Comparison of ENCODE assay signal across 19 mouse cellular contexts in genomic region chr15:102676345-102676744, GRCm38 (mm10). TPM values are rescaled to one million over a fixed set of nuclear protein-coding genes. Genes with fewer than 3 reads are reported as not detected.
A peak's percentile ranks its signal among the peaks of the same experiment; 100 is the strongest.
DNase-seq lines count a peak whose midpoint lies in the region; ATAC-seq and TF ChIP-seq lines count a peak whose summit lies in the region.
"Had no signal": no experiment of that assay in that cellular context is flagged by ENCODE, and none has a peak within 500 bp of the region (broad histone marks: within the 10 kb centered on the region; RNA-seq: fewer than 3 reads in every experiment).

No protein-coding gene starts in this region.

- no peak for DNase-seq in gastrocnemius, adult 2 months
- DNase-seq in gastrocnemius, postnatal 14 days: no peak
- DNase-seq in liver, postnatal 0 days: peak; percentile 20
- DNase-seq in liver, embryonic 11.5 days (ENCODE audit: low spot score): no peak
- DNase-seq in ES-E14 (ENCODE audit: low read depth, low spot score): peak; percentile 26
- peak; percentile 34 for DNase-seq in induced T-regulatory cell, adult 2 months (ENCODE audit: low read depth)
- no peak for DNase-seq in adrenal gland, adult 8-10 months
- DNase-seq in spleen, adult 12 weeks (ENCODE audit: low spot score): no peak
- DNase-seq: cerebellum, adult 8-10 months; gastrocnemius, postnatal 36 days; liver, embryonic 13.5 days; thymus, adult 18-20 months had no signal

- ATAC-seq in liver, postnatal 0 days: no peak
- ATAC-seq in liver, embryonic 11.5 days (replicated peaks; ENCODE audit: low FRiP score): no peak
- ATAC-seq: forebrain, embryonic 16.5 days had no signal

- TF ChIP-seq CTCF in gastrocnemius, adult 2 months (IDR thresholded peaks at IDR 0.05): peak; percentile 33; the same call in 1 of the 2 replicates
- peak; percentile 52 for TF ChIP-seq CTCF in liver, postnatal 0 days (IDR thresholded peaks at IDR 0.05; ENCODE audit: low read depth)

- no peak overlapping the region for H3K4me3 ChIP-seq in gastrocnemius, adult 2 months
- no peak overlapping the region for H3K4me3 ChIP-seq in liver, postnatal 0 days (ENCODE audit: low read depth, low read length)
- no peak overlapping the region for H3K4me3 ChIP-seq in liver, embryonic 11.5 days (ENCODE audit: low read depth, low read length)
- no peak overlapping the region for H3K4me3 ChIP-seq in ES-E14 (ENCODE audit: insufficient read depth in 1 of 2, low read depth in 1 of 2, low read length in 2 of 2, poor library complexity in 1 of 2, severe bottlenecking in 1 of 2)
- H3K4me3 ChIP-seq: embryonic facial prominence, embryonic 15.5 days; hindbrain, embryonic 15.5 days; kidney, embryonic 15.5 days; liver, embryonic 13.5 days; neural tube, embryonic 15.5 days had no signal

- no peaks in the 10 kb centered on the region for H3K9me3 ChIP-seq in liver, postnatal 0 days (ENCODE audit: low read length)
- no peaks in the 10 kb centered on the region for H3K9me3 ChIP-seq in liver, embryonic 11.5 days (ENCODE audit: control insufficient read depth, low read length)
- no peaks in the 10 kb centered on the region for H3K9me3 ChIP-seq in ES-E14 (ENCODE audit: control insufficient read depth, insufficient read depth, low read depth, low read length)
- H3K9me3 ChIP-seq: embryonic facial prominence, embryonic 15.5 days; hindbrain, embryonic 15.5 days; kidney, embryonic 15.5 days; liver, embryonic 13.5 days; neural tube, embryonic 15.5 days had no signal

- H3K27me3 ChIP-seq in liver, postnatal 0 days (ENCODE audit: insufficient read depth, low read length): peaks cover 15% of the 10 kb centered on the region; the same call in 1 of the 2 replicates
- H3K27me3 ChIP-seq in liver, embryonic 11.5 days (replicated peaks; ENCODE audit: control insufficient read depth, insufficient read depth, low read length): peaks cover 5% of the 10 kb centered on the region; the same call in 1 of the 2 replicates
- H3K27me3 ChIP-seq: embryonic facial prominence, embryonic 15.5 days; hindbrain, embryonic 15.5 days; kidney, embryonic 15.5 days; neural tube, embryonic 15.5 days had no signal

- H3K9ac ChIP-seq in liver, postnatal 0 days (replicated peaks): no peak overlapping the region
- no peak overlapping the region for H3K9ac ChIP-seq in liver, embryonic 11.5 days (ENCODE audit: low read depth, low read length)
- H3K9ac ChIP-seq in ES-E14 (ENCODE audit: insufficient read depth, low read depth, low read length, poor library complexity, severe bottlenecking): no peak overlapping the region
- H3K9ac ChIP-seq: embryonic facial prominence, embryonic 15.5 days; hindbrain, embryonic 15.5 days; kidney, embryonic 15.5 days; liver, embryonic 13.5 days; neural tube, embryonic 15.5 days had no signal

- no peak for TF ChIP-seq EP300 in liver, postnatal 0 days (IDR thresholded peaks at IDR 0.05; ENCODE audit: low read depth)

- intact Hi-C loops in gastrocnemius, adult 2 months (cut with DNase I): no loop called here
- intact Hi-C loops in gastrocnemius, postnatal 14 days (cut with DNase I; ENCODE audit: low total_unique reads): no loop called here

- peaks cover 8% of the 10 kb centered on the region; the same call in 1 of the 2 replicates for H3K4me1 ChIP-seq in liver, postnatal 0 days (ENCODE audit: insufficient read depth)
- peaks cover 7% of the 10 kb centered on the region for H3K4me1 ChIP-seq in liver, embryonic 11.5 days (replicated peaks; ENCODE audit: control insufficient read depth, insufficient read depth, low read length)
- peaks cover 0 to 7% of the 10 kb centered on the region in 2 experiments; a peak in 2 of 4 replicates for H3K4me1 ChIP-seq in ES-E14 (ENCODE audit: control insufficient read depth in 2 of 2, insufficient read depth in 2 of 2, low read length in 2 of 2, poor library complexity in 1 of 2)

- 80% methylated on average over 2 of the region's 2 CpGs for WGBS in liver, postnatal 0 days (ENCODE audit: insufficient replicate concordance)
- 89% methylated on average over 2 of the region's 2 CpGs for whole genome bisulfite sequencing in liver, embryonic 11.5 days

- H3K27ac ChIP-seq in gastrocnemius, adult 2 months: no peak overlapping the region
- H3K27ac ChIP-seq in liver, postnatal 0 days (ENCODE audit: low read depth): no peak overlapping the region
- H3K27ac ChIP-seq in liver, embryonic 11.5 days (ENCODE audit: low read depth, low read length): no peak overlapping the region
- H3K27ac ChIP-seq in ES-E14 (ENCODE audit: insufficient read depth, low read depth, low read length, poor library complexity, severe bottlenecking): no peak overlapping the region
- H3K27ac ChIP-seq: embryonic facial prominence, embryonic 15.5 days; hindbrain, embryonic 15.5 days; kidney, embryonic 15.5 days; liver, embryonic 13.5 days; macrophage; neural tube, embryonic 15.5 days had no signal

- H3K36me3 ChIP-seq in liver, postnatal 0 days (replicated peaks; ENCODE audit: insufficient read depth, low read length): no peaks in the 10 kb centered on the region
- no peaks in the 10 kb centered on the region for H3K36me3 ChIP-seq in liver, embryonic 11.5 days (ENCODE audit: control insufficient read depth, insufficient read depth, low read length)
- H3K36me3 ChIP-seq in ES-E14 (ENCODE audit: control insufficient read depth, insufficient read depth, low read length, poor library complexity, severe bottlenecking): no peaks in the 10 kb centered on the region
- H3K36me3 ChIP-seq: embryonic facial prominence, embryonic 15.5 days; hindbrain, embryonic 15.5 days; kidney, embryonic 15.5 days; liver, embryonic 13.5 days; neural tube, embryonic 15.5 days had no signal

- in situ Hi-C loops in ES-E14 (cut with MboI; ENCODE audit: low sequenced_read_pairs in 2 of 2, unreplicated experiment in 2 of 2): no loop called here

- H3K4me2 ChIP-seq in liver, postnatal 0 days (ENCODE audit: low read depth, low read length): no peak overlapping the region
- no peak overlapping the region for H3K4me2 ChIP-seq in liver, embryonic 11.5 days
- H3K4me2 ChIP-seq: embryonic facial prominence, embryonic 15.5 days; hindbrain, embryonic 15.5 days; kidney, embryonic 15.5 days; liver, embryonic 13.5 days; neural tube, embryonic 15.5 days had no signal

TF ChIP-seq in ES-E14, 5 proteins besides CTCF, POLR2A, EP300 and RAD21:
- TF ChIP-seq HCFC1 (IDR thresholded peaks at IDR 0.05; ENCODE audit: borderline replicate concordance, insufficient read depth, low read length) (no peak), ZNF384 (IDR thresholded peaks at IDR 0.05; ENCODE audit: low read depth, low read length) (no peak), CHD2 (IDR thresholded peaks at IDR 0.05; ENCODE audit: low read depth, low read length) (no peak), MAFK (IDR thresholded peaks at IDR 0.05; ENCODE audit: insufficient read depth, low read depth, low read length) (no peak), ZC3H11A (IDR thresholded peaks at IDR 0.05; ENCODE audit: borderline replicate concordance, low read depth, low read length) (no peak)

RNA-seq across cellular contexts. Expression of gene Atp5g2, which starts 4.2 kb away (rescaled TPM):
- 10 to 100 TPM; 25.6 to 33.1 TPM for total RNA-seq in gastrocnemius, adult 2 months (2021)
- 10 to 100 TPM; 27.7 to 28.8 TPM for total RNA-seq in gastrocnemius, postnatal 14 days (2021)
- polyA plus RNA-seq in liver, postnatal 0 days (2015; fragmentation: Nextera tagmentation; extraction: Ambion mirVana): 49.2 and 53.0 TPM in 2 replicates
- 60.2 and 74.2 TPM in 2 replicates for polyA plus RNA-seq in liver, embryonic 11.5 days (2014; fragmentation: Nextera tagmentation; extraction: Ambion mirVana)
- total RNA-seq in ES-E14 (2012; rRNA removed): 448 and 519 TPM in 2 replicates
- total RNA-seq in adrenal gland, adult 8-10 months (2022): 10 to 100 TPM in 2 of 4 experiments, 1 to 10 TPM in 2; 6.2 to 23.7 (median 10.8) TPM

RNA-seq across cellular contexts. Expression of gene Calcoco1, which starts 45.6 kb away (rescaled TPM):
- 10 to 100 TPM; 67.7 to 70.2 TPM for total RNA-seq in gastrocnemius, adult 2 months (2021)
- total RNA-seq in gastrocnemius, postnatal 14 days (2021): 10 to 100 TPM; 44.1 to 56.5 TPM
- polyA plus RNA-seq in liver, postnatal 0 days (2015; fragmentation: Nextera tagmentation; extraction: Ambion mirVana): 11.1 and 14.0 TPM in 2 replicates
- 15.0 and 16.2 TPM in 2 replicates for polyA plus RNA-seq in liver, embryonic 11.5 days (2014; fragmentation: Nextera tagmentation; extraction: Ambion mirVana)
- total RNA-seq in ES-E14 (2012; rRNA removed): 24.6 and 25.0 TPM in 2 replicates
- total RNA-seq in adrenal gland, adult 8-10 months (2022): 100 to 1,000 TPM; 119 to 225 (median 182) TPM

RNA-seq across cellular contexts. Expression of gene Atf7, which starts 51.1 kb away (rescaled TPM):
- total RNA-seq in gastrocnemius, adult 2 months (2021): 10 to 100 TPM; 60.2 to 62.5 TPM
- 10 to 100 TPM; 49.9 to 51.2 TPM for total RNA-seq in gastrocnemius, postnatal 14 days (2021)
- 7.7 and 8.1 TPM in 2 replicates for polyA plus RNA-seq in liver, postnatal 0 days (2015; fragmentation: Nextera tagmentation; extraction: Ambion mirVana)
- 14.4 and 17.1 TPM in 2 replicates for polyA plus RNA-seq in liver, embryonic 11.5 days (2014; fragmentation: Nextera tagmentation; extraction: Ambion mirVana)
- 9.0 and 12.4 TPM in 2 replicates for total RNA-seq in ES-E14 (2012; rRNA removed)
- total RNA-seq in adrenal gland, adult 8-10 months (2022): 100 to 1,000 TPM in 1 of 4 experiments, 10 to 100 TPM in 3; 55.5 to 104 (median 76.0) TPM

RNA-seq across cellular contexts. Expression of gene Gm28047, which starts 51.5 kb away (rescaled TPM):
- 1 to 10 TPM in 1 of 2 experiments, not detected in 1; 1.8 TPM for total RNA-seq in gastrocnemius, adult 2 months (2021)
- 1 to 10 TPM in 1 of 2 experiments, not detected in 1; 1.9 TPM for total RNA-seq in gastrocnemius, postnatal 14 days (2021)
- polyA plus RNA-seq in liver, postnatal 0 days (2015; fragmentation: Nextera tagmentation; extraction: Ambion mirVana): not detected in 2 replicates
- polyA plus RNA-seq in liver, embryonic 11.5 days (2014; fragmentation: Nextera tagmentation; extraction: Ambion mirVana): not detected in 2 replicates
- total RNA-seq in ES-E14 (2012; rRNA removed): not detected in 2 replicates
- 1 to 10 TPM in 2 of 4 experiments, not detected in 2; 2.0 to 2.1 TPM for total RNA-seq in adrenal gland, adult 8-10 months (2022)
- polyA plus RNA-seq: embryonic facial prominence, embryonic 15.5 days; forebrain, embryonic 16.5 days; heart, embryonic 14.5 days; hindbrain, embryonic 15.5 days; kidney, embryonic 15.5 days; liver, embryonic 13.5 days; neural tube, embryonic 15.5 days had no signal

Comparison
In these comparisons a context has a peak if more than half of its experiments do, and no peak if none do; other contexts are left out.
1. DNase-seq: peak in liver, postnatal 0 days (single experiment), ES-E14 (single experiment) and induced T-regulatory cell, adult 2 months (single experiment); none in gastrocnemius, adult 2 months (single experiment), gastrocnemius, postnatal 14 days (single experiment), liver, embryonic 11.5 days (single experiment), adrenal gland, adult 8-10 months (single experiment) and spleen, adult 12 weeks (single experiment).
2. RNA of gene Atp5g2, which starts 4.2 kb away (total RNA-seq): 448 to 519 TPM in ES-E14; 25.6 to 33.1 TPM in gastrocnemius, adult 2 months, 27.7 to 28.8 TPM in gastrocnemius, postnatal 14 days and 6.2 to 23.7 TPM in adrenal gland, adult 8-10 months; every median in the first group is over 10 times any median in the second.